Mouse (Mus musculus) ovary, postnatal 14 days (tissue): ENCODE data around the gene Vsnl1.

Source experiments
- DNase-seq: peaks from one replicate; pipeline ENCODE4 v3.0.0; 2022; ENCODE audit warnings: low spot score

Vsnl1 gene

GRCm38 (mm10) chr12:11379396-11379795 lies 57.0 kb downstream of the Vsnl1 start:
- no peak for DNase-seq

- DNase-seq, result no peak
Measured at GRCm38 (mm10) chr12:11370056-11370455, 66.4 kb downstream of the Vsnl1 start.

GRCm38 (mm10) chr12:11367099-11367765 lies 69.2 kb downstream of the Vsnl1 start:
- no peak for DNase-seq

- DNase-seq, result no peak
Measured at GRCm38 (mm10) chr12:11364870-11365269, 71.5 kb downstream of the Vsnl1 start.

GRCm38 (mm10) chr12:11362435-11362834 lies 74.0 kb downstream of the Vsnl1 start:
- DNase-seq, result no peak

GRCm38 (mm10) chr12:11350895-11351294 lies 85.5 kb downstream of the Vsnl1 start:
- peak; percentile 61 for DNase-seq

- DNase-seq, result no peak
Measured at GRCm38 (mm10) chr12:11349870-11350269, 86.5 kb downstream of the Vsnl1 start.

- DNase-seq, result no peak
Measured at GRCm38 (mm10) chr12:11348423-11348822, 88.0 kb downstream of the Vsnl1 start.

- no peak for DNase-seq
Measured at GRCm38 (mm10) chr12:11345963-11346362, 90.5 kb downstream of the Vsnl1 start.

GRCm38 (mm10) chr12:11342020-11342600 lies 94.3 kb downstream of the Vsnl1 start:
- DNase-seq, result no peak

GRCm38 (mm10) chr12:11338251-11338650 lies 98.2 kb downstream of the Vsnl1 start:
- DNase-seq, result no peak

GRCm38 (mm10) chr12:11336845-11337244 lies 99.6 kb downstream of the Vsnl1 start:
- peak; percentile 32 for DNase-seq

GRCm38 (mm10) chr12:11326483-11326882 lies 109.9 kb downstream of the Vsnl1 start:
- no peak for DNase-seq

- no peak for DNase-seq
Measured at GRCm38 (mm10) chr12:11324480-11324879, 111.9 kb downstream of the Vsnl1 start.

GRCm38 (mm10) chr12:11317671-11318070 lies 118.7 kb downstream of the Vsnl1 start:
- DNase-seq, result no peak

GRCm38 (mm10) chr12:11313840-11314239 lies 122.6 kb downstream of the Vsnl1 start:
- no peak for DNase-seq

GRCm38 (mm10) chr12:11311106-11311505 lies 125.3 kb downstream of the Vsnl1 start:
- DNase-seq, result no peak

- DNase-seq, result no peak
Measured at GRCm38 (mm10) chr12:11306753-11307645, 129.4 kb downstream of the Vsnl1 start.

GRCm38 (mm10) chr12:11300858-11301257 lies 135.6 kb downstream of the Vsnl1 start:
- DNase-seq, result no peak

GRCm38 (mm10) chr12:11286382-11286781 lies 150.0 kb downstream of the Vsnl1 start:
- DNase-seq, result no peak

- DNase-seq, result no peak
Measured at GRCm38 (mm10) chr12:11281584-11281983, 154.8 kb downstream of the Vsnl1 start.

- DNase-seq, result no peak
Measured at GRCm38 (mm10) chr12:11279886-11280285, 156.5 kb downstream of the Vsnl1 start.

- DNase-seq, result no peak
Measured at GRCm38 (mm10) chr12:11277207-11277606, 159.2 kb downstream of the Vsnl1 start.
